Mouse (Mus musculus) Patski (cell line): ENCODE data around the gene Galnt10. TPM values are rescaled to one million over a fixed set of nuclear protein-coding genes. Genes with fewer than 3 reads are reported as not detected.

Experiments
- ATAC-seq: fragments of 100-300 bp; one replicate; pipeline ENCODE4 v1.8.0; 2021
- CTCF ChIA-PET: fragments of 350-600 bp; sonication (Branson Sonifier 250); formaldehyde crosslinking; loops from one replicate; lab custom pipeline; 2022; ENCODE audit warnings: inconsistent platforms; lab: Charles Lee
- POLR2A ChIA-PET: fragments of 350-600 bp; sonication (Branson Sonifier 250); formaldehyde crosslinking; loops from one replicate; lab custom pipeline; 2022; ENCODE audit warnings: antibody characterized with exemption, inconsistent platforms; lab: Charles Lee
- DNase-seq: peaks from one replicate; pipeline ENCODE4 v3.0.0-alpha.2; 2011; ENCODE audit warnings: low read depth, low spot score
- H3K27me3 ChIP-seq: fragments of 371-371 bp; one replicate; pipeline ENCODE4 v1.5.1; 2021
- CTCF ChIP-seq: fragments of 100-300 bp; IDR thresholded peaks from one replicate; pipeline ENCODE4 v1.5.1; 2021
- in situ Hi-C: fragments of 300-500 bp; cut with MboI; formaldehyde crosslinking; loops from 3 replicates; pipeline ENCODE4 v1.11.1; 2018; ENCODE audit warnings: low pct_unique_long_range_greater_than_20kb, mixed read lengths
- polyA plus RNA-seq: library from polyadenylated mRNA; unstranded; gene quantifications from one replicate; pipeline ENCODE4 v1.2.3, GENCODE M21; 2021

The Galnt10 gene
- polyA plus RNA-seq, 1 experiment from 2014 or later = 74.9 TPM

- in situ Hi-C loops = no loop called here
- ATAC-seq (no peak), DNase-seq (no peak)
Measured at GRCm38 (mm10) chr11:57633975-57634585, 11.2 kb upstream of the Galnt10 start.

GRCm38 (mm10) chr11:57635148-57635547 lies 10.1 kb upstream of the Galnt10 start:
- DNase-seq (no peak), ATAC-seq (no peak)
- in situ Hi-C loops = no loop called here
- CTCF ChIA-PET = no interaction called here
- no peaks in the 10 kb centered on the region for H3K27me3 ChIP-seq
- no peak for TF ChIP-seq CTCF
- POLR2A ChIA-PET = no interaction called here

More at GRCm38 (mm10) chr11:57633975-57634585, 11.2 kb upstream of the Galnt10 start:
- ChIA-PET CTCF (no interaction called here), POLR2A (interaction anchor here (0.6 kb wide), 1 partner anchor 73 kb away, joined by 4 read pairs; no protein-coding TSS in a partner anchor)
- no peak for TF ChIP-seq CTCF
- no peaks in the 10 kb centered on the region for H3K27me3 ChIP-seq

GRCm38 (mm10) chr11:57643691-57644090 lies 1.6 kb upstream of the Galnt10 start:
- in situ Hi-C loops = no loop called here

GRCm38 (mm10) chr11:57644245-57645017 lies 811 bp upstream of the Galnt10 start:
- DNase-seq (peak; percentile 22), ATAC-seq (peak; percentile 32)
- ChIA-PET POLR2A (interaction anchor here (0.8 to 1.2 kb wide), 4 partner anchors 17 to 87 kb away, joined by 3 to 4 read pairs (median 3); no protein-coding TSS in a partner anchor), CTCF (interaction anchor here (1.2 to 1.6 kb wide), 3 partner anchors 20 to 95 kb away, joined by 3 to 7 read pairs (median 5); no protein-coding TSS in a partner anchor)
- in situ Hi-C loops = loop anchor here (5.0 kb wide), 1 partner anchor 63 kb away; no protein-coding TSS in a partner anchor
- TF ChIP-seq CTCF = no peak
- no peaks in the 10 kb centered on the region for H3K27me3 ChIP-seq

More at GRCm38 (mm10) chr11:57643691-57644090, 1.6 kb upstream of the Galnt10 start:
- CTCF ChIA-PET = interaction anchor here (1.2 to 1.6 kb wide), 3 partner anchors 21 to 94 kb away, joined by 3 to 7 read pairs (median 5); no protein-coding TSS in a partner anchor
- ATAC-seq (no peak), DNase-seq (no peak)
- no peak for TF ChIP-seq CTCF
- POLR2A ChIA-PET = no interaction called here
- no peaks in the 10 kb centered on the region for H3K27me3 ChIP-seq

GRCm38 (mm10) chr11:57645847-57646246 lies 605 bp downstream of the Galnt10 start:
- no peak for ATAC-seq
- TF ChIP-seq CTCF = no peak
- no peaks in the 10 kb centered on the region for H3K27me3 ChIP-seq
- in situ Hi-C loops = loop anchor here (5.0 kb wide), 1 partner anchor 61 kb away; no protein-coding TSS in a partner anchor
- ChIA-PET POLR2A (interaction anchor here (0.7 kb wide), 1 partner anchor 93 kb away, joined by 3 read pairs; no protein-coding TSS in a partner anchor), CTCF (no interaction called here)
- no peak for DNase-seq

- POLR2A ChIA-PET = interaction anchor here (0.7 kb wide), 1 partner anchor 93 kb away, joined by 3 read pairs; no protein-coding TSS in a partner anchor
- CTCF ChIA-PET = interaction anchor here (1.2 kb wide), 1 partner anchor 16 kb away, joined by 3 read pairs; no protein-coding TSS in a partner anchor
- ATAC-seq = no peak
- no peak for TF ChIP-seq CTCF
- in situ Hi-C loops = loop anchor here (5.0 kb wide), 1 partner anchor 61 kb away; no protein-coding TSS in a partner anchor
- no peaks in the 10 kb centered on the region for H3K27me3 ChIP-seq
- DNase-seq = no peak
Measured at GRCm38 (mm10) chr11:57646416-57646815, 1.2 kb downstream of the Galnt10 start.

GRCm38 (mm10) chr11:57646940-57647339 lies 1.7 kb downstream of the Galnt10 start:
- no peaks in the 10 kb centered on the region for H3K27me3 ChIP-seq
- in situ Hi-C loops = loop anchor here (5.0 kb wide), 1 partner anchor 60 kb away; no protein-coding TSS in a partner anchor
- CTCF ChIA-PET = interaction anchor here (0.8 to 1.2 kb wide), 2 partner anchors 9 to 16 kb away, joined by 3 read pairs; no protein-coding TSS in a partner anchor
- no peak for TF ChIP-seq CTCF
- no peak for ATAC-seq
- no peak for DNase-seq
- POLR2A ChIA-PET = no interaction called here

- ChIA-PET CTCF (interaction anchor here (0.8 to 1.2 kb wide), 2 partner anchors 8 to 15 kb away, joined by 3 read pairs; no protein-coding TSS in a partner anchor), POLR2A (no interaction called here)
- ATAC-seq (no peak), DNase-seq (no peak)
- TF ChIP-seq CTCF = no peak
- in situ Hi-C loops = loop anchor here (5.0 kb wide), 1 partner anchor 60 kb away; no protein-coding TSS in a partner anchor
- no peaks in the 10 kb centered on the region for H3K27me3 ChIP-seq
Measured at GRCm38 (mm10) chr11:57647446-57647845, 2.2 kb downstream of the Galnt10 start.

GRCm38 (mm10) chr11:57648196-57648800 lies 3.1 kb downstream of the Galnt10 start:
- DNase-seq (no peak), ATAC-seq (no peak)
- in situ Hi-C loops = loop anchor here (5.0 kb wide), 1 partner anchor 59 kb away; no protein-coding TSS in a partner anchor
- ChIA-PET CTCF (no interaction called here), POLR2A (no interaction called here)
- TF ChIP-seq CTCF = no peak
- H3K27me3 ChIP-seq = no peaks in the 10 kb centered on the region

- no peak for TF ChIP-seq CTCF
- ATAC-seq (no peak), DNase-seq (no peak)
- H3K27me3 ChIP-seq = no peaks in the 10 kb centered on the region
- ChIA-PET POLR2A (no interaction called here), CTCF (no interaction called here)
- in situ Hi-C loops = loop anchor here (5.0 kb wide), 1 partner anchor 58 kb away; no protein-coding TSS in a partner anchor
Measured at GRCm38 (mm10) chr11:57649269-57649668, 4.0 kb downstream of the Galnt10 start.
